Mouse (Mus musculus) bone marrow macrophage, adult 2 months (primary cell): ENCODE measurements around the gene Sned1. TPM values are rescaled to one million over a fixed set of nuclear protein-coding genes. Genes with fewer than 3 reads are reported as not detected.

Experiments used
- H3K27ac ChIP-seq: 2 replicates; pipeline ENCODE4 v1.5.1; 2012; ENCODE audit warnings: low read depth, low read length; ENCODE audit not compliant: insufficient read depth
- H3K4me1 ChIP-seq: 2 replicates; pipeline ENCODE4 v1.6.1; 2012; ENCODE audit warnings: low read length; ENCODE audit not compliant: control insufficient read depth, insufficient read depth
- H3K4me3 ChIP-seq: 2 replicates; pipeline ENCODE4 v1.5.1; 2012; ENCODE audit warnings: mild to moderate bottlenecking, low read length, moderate library complexity; ENCODE audit not compliant: insufficient read depth
- CTCF ChIP-seq: IDR thresholded peaks from 2 replicates; pipeline ENCODE4 v1.5.1; 2012; ENCODE audit warnings: low read depth, mild to moderate bottlenecking, low read length, moderate library complexity
- POLR2A ChIP-seq: IDR thresholded peaks from 2 replicates; pipeline ENCODE4 v1.6.1; 2012; ENCODE audit warnings: mild to moderate bottlenecking, low read depth, low read length, borderline replicate concordance
- polyA plus RNA-seq: library from polyadenylated mRNA; stranded (reverse); fragments of >200 nt; gene quantifications from 2 replicates; pipeline ENCODE4 v1.2.4, GENCODE M21; 2012; ENCODE audit not compliant: missing spikeins, insufficient read depth, insufficient read length

Sned1 gene
- polyA plus RNA-seq, 1 experiment: 0.27 TPM

DNA sequence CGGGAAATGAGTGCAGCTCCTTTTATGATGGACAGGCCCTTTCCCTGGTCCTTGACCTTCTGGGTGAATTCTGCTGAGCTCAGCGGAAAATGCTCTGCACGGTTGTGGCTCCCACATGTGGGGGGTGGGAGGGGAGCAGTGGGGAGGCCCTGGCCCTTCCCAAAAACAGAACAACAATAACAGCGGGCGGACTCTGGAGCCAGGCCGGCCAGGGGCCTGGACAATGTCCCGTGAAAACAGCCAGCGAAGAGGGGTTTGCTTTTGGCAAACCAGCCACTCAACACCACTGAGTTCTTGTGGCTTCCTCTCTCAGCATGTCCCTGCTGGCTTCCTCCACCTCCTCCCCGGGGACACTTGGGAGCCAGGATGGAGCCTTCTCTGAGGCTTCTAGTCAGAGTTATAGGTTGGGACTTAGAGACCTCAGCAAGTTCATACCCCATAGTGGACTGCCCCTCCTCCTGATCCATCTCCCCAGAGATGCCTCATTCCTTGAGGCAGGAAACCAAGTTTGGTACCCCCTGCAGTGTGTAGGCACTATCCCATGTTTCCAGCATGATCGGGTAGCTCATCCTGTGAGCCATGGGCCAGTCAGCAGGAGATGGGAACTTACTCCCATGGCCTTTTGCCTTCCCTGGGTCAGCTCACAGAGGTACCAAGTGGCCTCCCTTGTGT lies 24.0 kb upstream of the Sned1 start:
- 0 out of 2 replicates have a peak, but pooled peaks cover 3% of the 10 kb centered on the region for H3K4me1 ChIP-seq

DNA sequence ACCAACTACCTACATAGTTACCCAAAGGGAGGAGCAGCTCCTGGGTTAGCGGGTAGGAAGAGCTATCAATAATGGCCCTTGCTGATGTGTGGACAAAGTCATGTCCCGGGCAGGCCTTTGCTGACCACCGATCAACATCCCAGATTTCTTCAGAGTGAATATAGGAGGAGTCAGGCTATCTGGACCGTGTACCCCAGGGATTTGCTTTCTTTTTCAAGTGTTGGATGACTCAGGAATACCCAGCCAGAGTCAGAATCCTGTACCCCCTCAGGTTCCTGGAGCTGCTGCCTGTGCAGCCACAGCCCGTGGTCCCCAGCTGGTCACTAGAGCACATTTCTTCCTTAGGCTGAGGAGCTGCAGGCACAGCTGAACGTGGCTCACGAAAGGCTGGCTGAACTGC lies 23.2 kb upstream of the Sned1 start:
- Histone ChIP-seq H3K4me3 (no peak overlapping the region), H3K4me1 (0 out of 2 replicates have a peak, but pooled peaks cover under 1% of the 10 kb centered on the region), H3K27ac (no peak overlapping the region)
- no peak for TF ChIP-seq CTCF
- TF ChIP-seq POLR2A: no peak

More for the DNA sequence above, 24.0 kb upstream of the Sned1 start:
- Histone ChIP-seq H3K4me3 (no peak overlapping the region), H3K27ac (no peak overlapping the region)
- TF ChIP-seq CTCF (no peak), POLR2A (no peak)

DNA sequence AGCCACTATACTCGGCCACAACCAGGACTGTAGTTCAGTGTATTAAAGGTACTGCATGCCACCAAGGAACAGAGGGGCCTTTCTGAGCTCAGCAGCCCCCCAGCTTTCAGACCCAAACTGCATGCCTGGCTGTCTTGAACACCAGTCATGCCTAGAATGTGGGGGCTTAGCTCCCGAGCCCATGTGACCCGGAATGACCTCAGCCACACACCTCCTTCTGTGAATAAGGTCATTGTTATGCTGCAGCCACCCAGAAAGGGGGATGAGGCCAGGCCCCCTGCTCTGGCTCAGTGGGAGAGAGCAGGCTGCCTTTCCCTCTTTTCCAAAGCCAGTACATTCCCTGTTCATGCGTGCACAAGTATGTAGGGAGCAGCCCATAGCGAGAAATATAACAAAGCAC lies 21.0 kb upstream of the Sned1 start:
- TF ChIP-seq POLR2A: no peak
- no peak for TF ChIP-seq CTCF
- H3K4me3 ChIP-seq: no peak overlapping the region
- H3K4me1 ChIP-seq: no peaks in the 10 kb centered on the region
- no peak overlapping the region for H3K27ac ChIP-seq

DNA sequence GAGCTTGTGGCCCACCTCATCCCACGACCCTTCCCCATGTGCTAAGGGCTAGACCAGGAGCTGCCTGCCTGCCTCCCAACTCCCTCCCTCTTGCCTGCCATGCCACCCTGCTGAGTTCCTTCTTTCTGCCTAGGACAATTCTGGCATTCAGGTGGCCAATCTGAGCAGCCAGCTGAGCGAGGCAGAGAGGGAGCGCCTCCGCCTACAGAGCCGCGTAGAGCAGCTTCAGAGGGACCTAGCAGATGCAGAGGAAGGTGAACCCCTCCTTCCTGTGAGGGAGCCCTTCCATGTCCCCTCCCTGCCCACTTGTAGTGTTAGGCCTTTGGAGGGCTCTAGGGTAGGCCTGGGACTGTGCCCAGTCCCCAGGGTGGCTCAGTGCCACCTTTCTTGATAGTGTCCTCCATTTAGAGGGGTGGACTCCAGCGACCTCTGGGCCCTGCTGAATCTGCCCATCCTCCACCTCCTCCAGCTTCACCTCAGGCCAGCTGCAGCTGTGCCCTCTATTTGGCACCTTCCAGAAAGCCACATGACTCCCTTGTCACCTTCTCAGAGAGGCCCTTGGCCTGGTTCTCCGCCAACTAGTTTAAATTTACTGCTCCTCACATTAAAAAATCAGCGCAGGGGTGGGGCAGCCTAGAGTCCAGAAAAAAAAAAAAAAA lies 18.7 kb upstream of the Sned1 start:
- Histone ChIP-seq H3K4me1 (no peaks in the 10 kb centered on the region), H3K27ac (no peak overlapping the region), H3K4me3 (no peak overlapping the region)
- TF ChIP-seq CTCF (no peak), POLR2A (no peak)

DNA sequence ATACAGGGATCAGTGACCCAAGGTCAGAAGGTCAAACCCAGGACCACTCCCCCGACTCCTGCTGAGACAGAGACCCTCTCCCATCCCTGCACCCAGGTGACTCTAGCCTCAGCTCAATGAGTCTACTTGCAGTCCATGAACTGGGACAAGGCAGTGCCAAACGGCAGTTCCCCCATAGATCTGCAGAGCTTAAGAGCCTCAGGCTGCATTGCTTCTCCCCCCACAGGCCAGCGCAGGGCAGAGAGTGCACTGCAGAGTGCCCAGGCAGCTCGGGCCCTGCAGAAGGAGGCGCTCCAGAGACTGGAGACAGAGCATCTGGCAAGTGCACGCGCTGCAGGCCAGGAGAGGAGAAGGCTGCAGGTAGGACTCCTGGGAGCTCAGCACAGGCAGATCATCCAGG lies 18.1 kb upstream of the Sned1 start:
- no peak overlapping the region for H3K27ac ChIP-seq
- TF ChIP-seq POLR2A (no peak), CTCF (no peak)
- H3K4me3 ChIP-seq: no peak overlapping the region
- no peaks in the 10 kb centered on the region for H3K4me1 ChIP-seq

DNA sequence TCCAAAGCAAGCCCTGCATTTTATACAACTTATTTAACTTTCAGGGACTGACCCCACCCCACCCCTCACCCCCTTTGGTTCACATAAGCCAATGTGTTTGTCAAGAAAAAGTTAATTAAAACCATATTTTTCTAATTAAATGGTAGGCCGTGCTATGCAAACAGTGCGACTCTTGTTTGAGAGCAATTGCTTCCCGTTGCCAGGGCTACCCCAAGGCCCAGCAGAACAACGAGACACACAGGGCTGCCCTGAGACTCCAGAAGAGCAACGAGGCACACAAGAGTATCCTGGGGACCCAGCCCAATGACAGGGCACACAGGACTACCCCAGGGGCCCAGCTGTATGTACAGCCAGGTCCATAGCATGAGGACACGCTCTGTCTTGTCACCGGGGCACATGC lies 14.9 kb upstream of the Sned1 start:
- no peaks in the 10 kb centered on the region for H3K4me1 ChIP-seq
- H3K4me3 ChIP-seq: no peak overlapping the region
- H3K27ac ChIP-seq: no peak overlapping the region
- TF ChIP-seq CTCF (no peak), POLR2A (no peak)

DNA sequence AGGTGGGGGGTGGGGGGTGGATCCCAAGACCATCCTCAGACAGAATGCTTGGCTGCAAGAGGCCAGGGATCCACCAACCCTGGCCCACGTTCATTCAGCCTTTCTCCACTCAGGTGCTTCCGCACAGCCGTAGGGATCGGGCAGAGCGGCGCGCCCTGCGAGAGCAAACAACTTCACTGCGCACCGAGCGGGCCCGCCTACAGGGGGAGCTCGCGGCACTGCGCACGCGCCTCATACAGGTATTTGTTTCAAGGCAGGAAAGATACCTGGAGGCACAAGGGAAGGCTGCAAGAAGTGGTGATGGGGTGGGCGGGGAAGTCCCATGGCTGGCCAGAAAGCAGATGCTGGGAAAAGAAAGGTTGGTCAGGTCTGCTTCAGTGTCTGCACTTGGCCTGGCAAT lies 11.7 kb upstream of the Sned1 start:
- H3K4me3 ChIP-seq: no peak overlapping the region
- no peak overlapping the region for H3K27ac ChIP-seq
- H3K4me1 ChIP-seq: no peaks in the 10 kb centered on the region
- peak; percentile 64; the same call in 1 of the 2 replicates for TF ChIP-seq CTCF
- no peak for TF ChIP-seq POLR2A

DNA sequence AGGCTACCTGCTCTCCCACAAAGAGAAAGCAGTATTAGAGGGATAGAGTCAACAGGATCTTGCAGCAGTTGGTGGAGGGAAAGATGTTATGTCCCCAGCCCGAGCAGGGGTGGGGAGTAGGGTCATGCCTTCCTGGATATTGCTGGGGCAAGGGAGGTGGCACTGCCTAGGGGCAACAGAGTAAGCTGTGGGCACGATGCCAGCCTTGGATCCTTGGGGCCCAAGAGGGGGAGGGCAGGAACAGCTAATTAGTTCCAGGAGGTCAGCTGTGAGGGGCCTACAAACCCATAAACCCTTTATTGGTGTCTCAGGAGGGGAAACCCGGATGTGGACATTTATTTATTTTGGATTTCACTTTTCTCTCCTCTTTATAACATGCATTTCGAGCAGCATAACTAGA lies 10.4 kb upstream of the Sned1 start:
- H3K4me3 ChIP-seq: no peak overlapping the region
- H3K27ac ChIP-seq: no peak overlapping the region
- no peaks in the 10 kb centered on the region for H3K4me1 ChIP-seq
- no peak for TF ChIP-seq CTCF
- no peak for TF ChIP-seq POLR2A

DNA sequence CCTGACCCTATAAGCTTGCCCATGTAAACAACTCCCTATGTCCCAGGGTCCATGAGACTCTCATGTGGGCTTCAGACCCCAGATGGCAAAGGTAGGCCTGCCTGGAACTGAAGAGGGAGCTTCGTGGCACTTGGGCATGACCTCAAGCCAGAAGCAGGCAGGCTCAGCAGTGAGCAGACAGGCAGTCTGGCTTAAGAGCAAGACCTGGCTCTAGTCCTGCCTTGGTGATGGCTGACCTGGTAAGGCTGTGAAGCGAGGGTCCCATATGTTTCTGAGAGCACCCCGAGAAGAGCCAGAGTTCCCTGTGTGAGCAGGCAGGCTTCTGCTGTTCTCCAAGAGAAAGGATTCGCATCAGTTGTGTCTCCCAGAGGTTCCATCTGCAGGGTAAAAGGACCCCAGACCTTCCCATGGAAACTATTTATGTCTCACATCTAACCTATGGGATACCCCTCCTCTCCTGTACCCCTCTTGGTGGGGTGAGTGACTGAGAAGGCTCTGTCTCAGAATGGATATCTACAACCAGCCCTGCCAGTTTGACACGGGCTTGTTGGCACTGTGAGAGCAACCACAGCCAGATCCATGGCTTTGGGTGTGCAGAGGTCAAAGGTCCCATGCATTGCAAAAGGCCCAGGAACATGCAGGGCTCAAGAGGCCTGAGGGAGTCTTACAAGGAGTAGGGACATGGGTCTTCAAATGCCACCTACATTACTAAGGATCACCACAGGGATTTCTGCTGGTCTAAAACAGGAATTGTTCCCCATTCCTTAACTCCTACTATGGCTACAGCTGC lies 9.7 kb upstream of the Sned1 start:
- no peak for TF ChIP-seq POLR2A
- TF ChIP-seq CTCF: no peak
- no peak overlapping the region for H3K27ac ChIP-seq
- no peak overlapping the region for H3K4me3 ChIP-seq
- H3K4me1 ChIP-seq: no peaks in the 10 kb centered on the region
